Comparison of ENCODE assay signal across 20 mouse cellular contexts in the genomic region with DNA sequence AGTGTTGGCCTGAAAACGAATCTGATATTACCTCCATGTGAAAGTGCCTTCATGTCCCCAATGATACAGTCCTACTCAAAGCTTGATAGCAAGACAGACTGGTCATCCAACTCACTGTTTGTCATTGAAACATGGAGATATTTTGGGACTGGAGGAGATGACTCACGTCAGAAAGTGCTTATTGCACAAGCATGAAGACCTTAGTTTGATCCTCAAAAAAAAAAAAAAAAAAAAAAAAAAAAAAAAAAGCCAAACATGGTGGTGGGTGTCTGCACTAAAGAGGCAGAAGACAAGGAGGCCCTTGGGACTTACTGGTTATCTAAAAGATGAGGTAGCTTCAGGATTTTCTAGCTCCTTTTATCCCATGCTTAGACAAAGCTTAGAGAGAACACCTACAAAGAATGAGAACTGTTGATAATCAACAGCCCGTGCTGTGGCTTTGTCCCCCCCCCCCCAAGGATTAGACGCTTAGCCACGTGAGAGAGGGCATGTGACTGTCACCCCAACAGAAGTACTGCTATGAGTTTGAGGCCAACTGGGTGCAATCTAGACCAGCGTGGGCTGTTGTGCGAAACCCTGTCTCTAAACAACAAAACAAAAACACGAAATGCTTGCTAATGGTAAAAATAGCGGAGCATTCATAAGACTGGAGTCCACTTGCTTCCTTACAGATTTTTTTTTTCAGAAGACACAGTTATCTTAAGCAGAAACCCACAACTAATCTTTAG. TPM values are rescaled to one million over a fixed set of nuclear protein-coding genes. Genes with fewer than 3 reads are reported as not detected.
DNase-seq lines count a peak whose midpoint lies in the region; ATAC-seq and TF ChIP-seq lines count a peak whose summit lies in the region.
"Had no signal": no experiment of that assay in that cellular context is flagged by ENCODE, and none has a peak within 500 bp of the region (broad histone marks: within the 10 kb centered on the region; RNA-seq: fewer than 3 reads in every experiment).

No protein-coding gene starts in this region.

- no peak overlapping the region for H3ac ChIP-seq in myocyte (ENCODE audit: control insufficient read depth, insufficient read length)

- intact Hi-C loops in heart, postnatal 10 days (cut with DNase I): no loop called here

- peaks cover 3% of the 10 kb centered on the region; the same call in 1 of the 2 replicates for H3K4me1 ChIP-seq in midbrain, embryonic 11.5 days (ENCODE audit: control insufficient read depth, insufficient read depth, low read length)
- H3K4me1 ChIP-seq in midbrain, postnatal 0 days (ENCODE audit: insufficient read depth, low read length): no peaks in the 10 kb centered on the region
- peaks cover 13 to 22% of the 10 kb centered on the region in 2 experiments for H3K4me1 ChIP-seq in ES-E14 (ENCODE audit: control insufficient read depth in 2 of 2, insufficient read depth in 2 of 2, low read length in 2 of 2, poor library complexity in 1 of 2)
- H3K4me1 ChIP-seq: forebrain, embryonic 12.5 days; hindbrain, embryonic 15.5 days had no signal

- in situ Hi-C loops in ES-E14 (cut with MboI; ENCODE audit: low sequenced_read_pairs in 2 of 2, unreplicated experiment in 2 of 2): no loop called here

- no peak overlapping the region for H3K27ac ChIP-seq in midbrain, embryonic 11.5 days (ENCODE audit: low read depth, low read length)
- no peak overlapping the region for H3K27ac ChIP-seq in midbrain, postnatal 0 days (ENCODE audit: low read depth, low read length)
- H3K27ac ChIP-seq in ES-E14 (ENCODE audit: insufficient read depth, low read depth, low read length, poor library complexity, severe bottlenecking): no peak overlapping the region
- H3K27ac ChIP-seq: embryonic facial prominence, embryonic 13.5 days; forebrain, embryonic 12.5 days; hindbrain, embryonic 15.5 days had no signal

- no peaks in the 10 kb centered on the region for H3K27me3 ChIP-seq in midbrain, embryonic 11.5 days (ENCODE audit: control insufficient read depth, insufficient read depth, low read length)
- H3K27me3 ChIP-seq in midbrain, postnatal 0 days (ENCODE audit: insufficient read depth, low read length): no peaks in the 10 kb centered on the region
- H3K27me3 ChIP-seq in myocyte (ENCODE audit: control insufficient read depth, insufficient read depth, insufficient read length): no peaks in the 10 kb centered on the region
- H3K27me3 ChIP-seq: embryonic facial prominence, embryonic 13.5 days; forebrain, embryonic 12.5 days; heart, embryonic 12.5 days; hindbrain, embryonic 15.5 days had no signal

- H3K4me3 ChIP-seq in midbrain, embryonic 11.5 days (ENCODE audit: low read depth, low read length): no peak overlapping the region
- no peak overlapping the region for H3K4me3 ChIP-seq in midbrain, postnatal 0 days (ENCODE audit: low read depth, low read length)
- H3K4me3 ChIP-seq in ES-E14 (ENCODE audit: insufficient read depth in 1 of 2, low read depth in 1 of 2, low read length in 2 of 2, poor library complexity in 1 of 2, severe bottlenecking in 1 of 2) (no peak overlapping the region), myocyte (no peak overlapping the region)
- H3K4me3 ChIP-seq: embryonic facial prominence, embryonic 13.5 days; forebrain, embryonic 12.5 days; heart, embryonic 12.5 days; hindbrain, embryonic 15.5 days had no signal

- no peak overlapping the region for H3K9ac ChIP-seq in midbrain, embryonic 11.5 days (ENCODE audit: low read length)
- no peak overlapping the region for H3K9ac ChIP-seq in midbrain, postnatal 0 days (replicated peaks; ENCODE audit: low read length, poor library complexity, severe bottlenecking)
- H3K9ac ChIP-seq in ES-E14 (ENCODE audit: insufficient read depth, low read depth, low read length, poor library complexity, severe bottlenecking): no peak overlapping the region
- H3K9ac ChIP-seq: embryonic facial prominence, embryonic 13.5 days; forebrain, embryonic 12.5 days; forebrain, postnatal 0 days; heart, embryonic 12.5 days; hindbrain, embryonic 15.5 days had no signal

- no peaks in the 10 kb centered on the region for H3K36me3 ChIP-seq in midbrain, embryonic 11.5 days (ENCODE audit: control insufficient read depth, insufficient read depth, low read length)
- H3K36me3 ChIP-seq in midbrain, postnatal 0 days (ENCODE audit: insufficient read depth, low read length): no peaks in the 10 kb centered on the region
- H3K36me3 ChIP-seq in ES-E14 (ENCODE audit: control insufficient read depth, insufficient read depth, low read length, poor library complexity, severe bottlenecking): no peaks in the 10 kb centered on the region
- H3K36me3 ChIP-seq in myocyte (ENCODE audit: control insufficient read depth, insufficient read depth): no peaks in the 10 kb centered on the region
- H3K36me3 ChIP-seq: embryonic facial prominence, embryonic 13.5 days; forebrain, embryonic 12.5 days; heart, embryonic 12.5 days; hindbrain, embryonic 15.5 days had no signal

- peak; percentile 23 for DNase-seq in heart, adult 11 months
- DNase-seq in heart, postnatal 10 days: no peak
- peak; percentile 72 for DNase-seq in midbrain, embryonic 11.5 days (ENCODE audit: low spot score, missing footprints)
- DNase-seq in midbrain, postnatal 0 days (ENCODE audit: low spot score): no peak
- no peak for DNase-seq in ES-E14 (ENCODE audit: low read depth, low spot score)
- DNase-seq in kidney, adult 11 months: no peak
- DNase-seq in left cerebral cortex, adult 18-20 months (ENCODE audit: low spot score in 2 of 2): no peak
- DNase-seq: adrenal gland, postnatal 14 days; cerebellum, adult 18-20 months; cerebellum, adult 9-11 months; cerebellum, postnatal 36 days; forebrain, postnatal 0 days; gastrocnemius, postnatal 14 days; heart, postnatal 36 days had no signal

- TF ChIP-seq POLR2A in myocyte (IDR thresholded peaks at IDR 0.05; ENCODE audit: insufficient read length, low read depth): no peak

- H3K9me3 ChIP-seq in midbrain, embryonic 11.5 days (ENCODE audit: control insufficient read depth, low read length): no peaks in the 10 kb centered on the region
- H3K9me3 ChIP-seq in midbrain, postnatal 0 days (ENCODE audit: low read length): no peaks in the 10 kb centered on the region
- no peaks in the 10 kb centered on the region for H3K9me3 ChIP-seq in ES-E14 (ENCODE audit: control insufficient read depth, insufficient read depth, low read depth, low read length)
- H3K9me3 ChIP-seq: embryonic facial prominence, embryonic 13.5 days; forebrain, embryonic 12.5 days; heart, embryonic 12.5 days; hindbrain, embryonic 15.5 days had no signal

- 80% methylated on average over 9 of the region's 9 CpGs for WGBS in midbrain, embryonic 11.5 days
- WGBS in midbrain, postnatal 0 days: 79% methylated on average over 9 of the region's 9 CpGs

- H3K4me2 ChIP-seq in midbrain, embryonic 11.5 days: no peak overlapping the region
- no peak overlapping the region for H3K4me2 ChIP-seq in midbrain, postnatal 0 days (ENCODE audit: low read depth, low read length, poor library complexity, severe bottlenecking)
- H3K4me2 ChIP-seq in myocyte (ENCODE audit: low read depth): no peak overlapping the region
- H3K4me2 ChIP-seq: embryonic facial prominence, embryonic 13.5 days; forebrain, embryonic 12.5 days; heart, embryonic 12.5 days; hindbrain, embryonic 15.5 days had no signal

- no peak for ATAC-seq in midbrain, embryonic 11.5 days (ENCODE audit: low FRiP score)
- ATAC-seq in midbrain, postnatal 0 days (ENCODE audit: low FRiP score): no peak
- ATAC-seq: forebrain, postnatal 0 days; inflammation-experienced regulatory T-cells, adult 6 months had no signal

- H3K79me2 ChIP-seq in myocyte (ENCODE audit: control insufficient read depth, insufficient read depth): no peaks in the 10 kb centered on the region

- no peak for TF ChIP-seq CTCF in midbrain, postnatal 0 days (IDR thresholded peaks at IDR 0.05)

TF ChIP-seq in ES-E14, 5 proteins besides CTCF, POLR2A, EP300 and RAD21:
- TF ChIP-seq CHD2 (IDR thresholded peaks at IDR 0.05; ENCODE audit: low read depth, low read length): no peak
- peak; percentile 88 for TF ChIP-seq ZNF384 (IDR thresholded peaks at IDR 0.05; ENCODE audit: low read depth, low read length)

TF ChIP-seq in myocyte, 11 proteins besides CTCF, POLR2A, EP300 and RAD21:
- TF ChIP-seq CEBPB (IDR thresholded peaks at IDR 0.05; ENCODE audit: insufficient read depth, poor library complexity, severe bottlenecking) (peak; percentile 38; the same call in 1 of the 2 replicates), USF1 (IDR thresholded peaks at IDR 0.05; ENCODE audit: low read depth) (no peak), TCF12 (IDR thresholded peaks at IDR 0.05; ENCODE audit: insufficient read depth, poor library complexity, severe bottlenecking) (no peak), MYOD1 (IDR thresholded peaks at IDR 0.05; ENCODE audit: control insufficient read depth in 1 of 3, insufficient read length in 2 of 3, low read depth in 2 of 3) (no peak)

RNA-seq across cellular contexts. Expression of a gene that starts 26.5 kb away (rescaled TPM):
- 10 to 100 TPM; 61.5 to 61.8 TPM for total RNA-seq in heart, postnatal 10 days (2021)
- 20.9 and 25.3 TPM in 2 replicates for polyA plus RNA-seq in midbrain, embryonic 11.5 days (2014; fragmentation: Nextera tagmentation; extraction: Ambion mirVana)
- total RNA-seq in midbrain, postnatal 0 days (2014; rRNA removed): 4.0 and 4.5 TPM in 2 replicates
- 3.7 and 3.9 TPM in 2 replicates for polyA plus RNA-seq in midbrain, postnatal 0 days (2015; fragmentation: Nextera tagmentation; extraction: Ambion mirVana)
- total RNA-seq in ES-E14 (2012; rRNA removed): 324 and 408 TPM in 2 replicates
- 0.04 TPM for polyA plus RNA-seq in myocyte (2012; fragmentation: generic; extraction: Trizol)
- total RNA-seq in left cerebral cortex, adult 18-20 months (2021): under 1 TPM; 0.74 to 0.84 TPM
- polyA plus RNA-seq: inflammation-experienced regulatory T-cells, adult 6 months had no signal

Comparison
In these comparisons a context has a peak if more than half of its experiments do, and no peak if none do; other contexts are left out.
1. DNase-seq: peak in heart, adult 11 months (single experiment) and midbrain, embryonic 11.5 days (single experiment); none in heart, postnatal 10 days (0 of 2), midbrain, postnatal 0 days (single experiment), ES-E14 (single experiment), kidney, adult 11 months (single experiment) and left cerebral cortex, adult 18-20 months (0 of 2).
2. RNA of a gene that starts 26.5 kb away (total RNA-seq): 324 to 408 TPM in ES-E14 and 61.5 to 61.8 TPM in heart, postnatal 10 days; 4.0 to 4.5 TPM in midbrain, postnatal 0 days and 0.74 to 0.84 TPM in left cerebral cortex, adult 18-20 months; every median in the first group is over 10 times any median in the second.